Mouse (Mus musculus) forelimb bud, embryonic 11.5 days (tissue): ENCODE data around the gene Inka2.
A peak's percentile ranks its signal among the peaks of the same experiment; 100 is the strongest.

Experiments
- DNase-seq: peaks from one replicate; pipeline ENCODE4 v3.0.0-alpha.2; 2012; ENCODE audit warnings: low read depth, low spot score

Gene Inka2

DNA sequence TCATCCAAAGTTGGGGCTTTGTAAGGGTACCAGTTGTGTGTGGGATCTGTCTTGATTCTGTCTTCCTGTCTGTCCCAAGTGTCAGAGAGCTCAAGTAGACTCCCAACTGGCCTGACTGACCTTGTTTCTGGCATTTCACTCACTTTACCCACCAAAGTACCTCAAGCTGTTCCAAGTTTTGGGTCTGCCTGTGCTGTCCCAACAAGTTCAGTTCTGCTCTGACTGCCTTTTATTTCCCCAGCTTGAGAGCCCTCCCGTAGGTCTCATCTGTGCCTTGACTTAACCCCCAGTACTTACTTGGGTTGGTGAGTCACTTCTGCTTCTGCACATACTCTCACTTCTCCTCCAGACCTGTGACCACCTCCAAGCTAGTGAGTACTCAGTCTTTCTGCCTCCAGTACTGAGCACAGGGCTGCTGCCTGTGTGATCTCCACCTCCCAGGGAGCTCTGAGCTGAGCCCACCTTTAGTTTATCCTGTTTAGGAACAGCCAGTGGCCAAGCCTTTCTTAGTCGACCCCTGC lies 17.3 kb downstream of the Inka2 start:
- no peak for DNase-seq

DNA sequence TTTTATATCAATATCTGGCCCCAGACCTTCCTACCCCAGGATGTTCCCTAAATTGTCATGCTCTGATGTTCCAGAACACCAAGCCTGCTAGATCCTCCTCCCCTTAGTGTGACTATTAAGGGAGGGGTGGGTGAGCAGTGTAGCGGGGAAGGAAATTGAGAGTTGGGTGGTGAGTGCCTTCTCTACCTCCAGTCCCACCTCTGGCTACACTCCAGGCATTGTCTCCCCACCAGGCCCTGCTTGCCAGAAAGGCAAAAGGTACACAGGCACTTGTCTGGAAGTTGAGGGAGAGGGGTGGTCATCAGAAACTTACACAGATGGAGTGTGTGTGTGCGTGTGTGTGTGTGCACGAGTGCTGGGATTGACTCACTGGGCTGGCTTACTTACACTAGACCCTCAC lies 18.1 kb downstream of the Inka2 start:
- no peak for DNase-seq

DNA sequence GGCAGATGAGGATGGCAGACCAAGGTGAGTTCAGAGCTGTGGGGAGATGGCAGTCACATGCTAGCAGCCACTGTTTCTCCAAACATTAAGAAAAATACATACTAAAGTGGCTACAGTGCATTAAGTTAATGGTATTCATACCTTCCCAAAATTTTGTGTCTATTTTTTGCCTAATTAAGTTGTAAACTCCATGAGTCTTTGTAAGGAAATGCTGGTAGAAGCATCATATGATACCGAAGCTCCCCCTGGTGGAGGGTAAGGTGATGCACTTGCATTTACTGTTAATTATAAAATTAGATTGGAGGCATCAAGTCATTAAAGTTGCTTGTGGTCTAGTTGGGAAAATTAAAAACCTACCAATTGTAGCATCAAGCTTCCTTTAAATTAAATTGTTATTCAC lies 21.6 kb downstream of the Inka2 start:
- DNase-seq = peak; percentile 40

DNA sequence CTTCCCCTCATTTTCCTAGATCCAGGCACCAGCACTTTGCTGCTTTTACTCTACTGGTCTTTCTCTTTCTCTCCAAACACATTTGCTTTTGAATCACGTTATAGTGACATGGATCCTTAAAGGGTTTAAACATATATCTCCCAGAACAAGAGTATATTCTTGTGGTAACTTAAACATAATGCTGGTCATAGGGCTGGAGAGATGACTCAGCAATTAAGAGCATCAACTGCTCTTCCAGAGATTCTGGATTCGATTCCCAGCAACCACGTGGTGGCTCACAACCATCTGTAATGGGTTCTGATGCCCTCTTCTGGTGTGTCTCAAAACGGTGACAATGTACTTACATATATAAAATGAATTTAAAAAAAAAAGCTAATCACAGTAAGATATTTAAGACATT lies 28.0 kb downstream of the Inka2 start:
- DNase-seq = no peak

DNA sequence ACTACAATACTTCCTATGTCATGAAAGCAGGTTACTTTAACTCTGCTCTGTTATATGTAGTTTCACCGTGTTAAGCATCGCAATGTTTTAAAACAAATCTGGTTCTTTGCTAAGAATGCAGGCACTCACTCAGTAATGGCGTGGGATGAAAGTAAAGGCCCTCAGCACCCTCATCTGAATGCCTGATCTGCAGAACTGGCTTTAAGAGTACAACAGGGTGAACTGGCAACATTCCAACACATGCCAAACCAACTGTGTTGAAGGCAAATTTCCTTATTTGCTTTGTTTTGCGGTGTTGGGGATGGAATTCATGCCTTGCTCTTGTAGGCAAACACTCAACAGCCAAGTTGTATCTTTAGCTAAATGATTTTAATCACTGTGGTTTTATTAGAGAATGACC lies 29.1 kb downstream of the Inka2 start:
- no peak for DNase-seq

DNA sequence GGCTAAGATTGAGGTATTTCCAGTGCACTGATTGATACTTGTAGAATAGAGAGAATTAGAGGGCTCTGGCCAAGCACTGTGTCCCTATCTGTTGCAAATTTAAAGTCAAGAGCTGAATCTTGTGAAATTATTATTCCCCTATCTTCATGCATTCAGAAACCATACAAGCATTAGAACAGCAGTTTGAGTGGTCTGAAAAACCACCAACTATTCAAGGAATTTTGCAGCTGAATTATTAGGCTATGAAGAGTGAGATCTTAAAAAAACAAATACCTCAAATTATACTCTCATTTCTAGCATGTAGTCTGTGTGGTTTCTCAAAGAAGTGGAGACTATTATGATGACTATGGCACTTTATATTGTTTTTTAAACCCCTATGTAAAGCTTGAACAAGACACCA lies 30.9 kb downstream of the Inka2 start:
- no peak for DNase-seq

DNA sequence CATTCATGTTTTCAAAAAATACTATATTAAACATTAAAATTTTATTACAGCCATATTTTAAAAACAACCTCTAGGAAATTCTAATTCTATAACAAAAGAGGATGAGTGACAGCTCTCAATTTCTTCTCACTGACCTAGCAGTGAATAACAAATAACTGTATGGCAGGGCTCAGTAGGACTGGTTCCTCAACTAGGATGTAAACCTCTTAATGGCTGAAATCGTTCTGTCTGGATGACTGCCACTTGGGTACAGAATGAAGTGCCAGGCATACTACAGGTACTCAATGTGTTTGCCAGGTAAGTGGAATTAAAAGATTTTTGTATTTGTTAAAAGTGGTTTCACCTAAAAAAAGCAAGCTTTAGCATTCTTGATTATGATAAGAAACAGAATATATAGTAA lies 31.7 kb downstream of the Inka2 start:
- DNase-seq = no peak

DNA sequence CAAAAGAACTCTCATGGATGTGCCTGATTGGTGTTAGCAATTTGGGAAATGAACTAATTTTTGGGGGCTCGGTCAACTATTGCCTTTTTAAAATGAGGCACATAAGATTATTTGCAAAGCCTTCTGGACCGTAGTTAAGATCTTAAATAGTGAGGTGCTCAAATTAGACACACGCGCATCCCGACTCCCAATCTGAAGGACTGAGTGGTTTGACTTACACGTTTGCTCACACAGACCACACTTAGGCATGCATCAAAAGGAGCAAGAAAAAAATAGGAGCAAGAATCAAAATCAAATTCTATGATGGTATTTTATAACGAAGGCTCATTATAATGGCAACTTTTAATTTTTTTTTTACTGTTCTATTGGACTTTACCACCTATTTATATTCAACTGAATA lies 32.7 kb downstream of the Inka2 start:
- DNase-seq = no peak

DNA sequence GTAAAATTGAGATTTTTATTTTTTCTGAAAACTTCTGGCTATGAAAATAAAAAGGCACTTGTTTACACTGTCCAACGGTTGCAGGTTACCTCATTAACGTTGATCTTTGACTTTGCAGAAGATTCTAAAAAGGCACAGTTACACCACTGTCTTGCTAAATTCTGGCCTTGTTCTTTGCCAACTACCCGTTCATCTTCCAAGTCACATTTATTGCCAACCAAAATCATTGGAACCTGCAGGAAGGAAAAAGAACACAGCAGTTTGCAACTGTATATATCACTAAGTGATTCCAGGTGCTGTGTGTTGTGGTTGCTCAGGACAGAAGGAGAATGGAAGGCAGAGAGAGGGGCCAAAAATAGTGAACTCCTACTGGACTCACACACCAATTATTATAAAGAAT lies 33.3 kb downstream of the Inka2 start:
- DNase-seq = no peak

DNA sequence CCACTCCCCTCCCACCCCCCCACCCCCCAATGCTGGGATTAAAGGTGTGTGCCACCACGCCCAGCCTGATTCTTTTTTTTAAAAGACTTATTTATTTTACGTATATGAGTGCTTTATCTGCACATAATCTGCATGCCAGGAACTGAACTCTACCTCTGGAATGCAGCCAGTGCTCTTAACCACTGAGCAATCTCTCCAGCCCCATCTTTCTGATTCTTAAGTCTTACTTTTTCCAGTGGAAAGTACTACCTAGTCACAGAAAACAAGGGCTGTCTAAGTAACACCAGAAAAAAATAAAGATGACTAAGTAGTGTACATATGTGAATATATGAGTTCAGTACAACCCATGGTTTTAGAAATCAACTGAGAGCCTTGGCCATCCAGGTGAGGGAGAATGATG lies 42.1 kb downstream of the Inka2 start:
- DNase-seq = no peak

DNA sequence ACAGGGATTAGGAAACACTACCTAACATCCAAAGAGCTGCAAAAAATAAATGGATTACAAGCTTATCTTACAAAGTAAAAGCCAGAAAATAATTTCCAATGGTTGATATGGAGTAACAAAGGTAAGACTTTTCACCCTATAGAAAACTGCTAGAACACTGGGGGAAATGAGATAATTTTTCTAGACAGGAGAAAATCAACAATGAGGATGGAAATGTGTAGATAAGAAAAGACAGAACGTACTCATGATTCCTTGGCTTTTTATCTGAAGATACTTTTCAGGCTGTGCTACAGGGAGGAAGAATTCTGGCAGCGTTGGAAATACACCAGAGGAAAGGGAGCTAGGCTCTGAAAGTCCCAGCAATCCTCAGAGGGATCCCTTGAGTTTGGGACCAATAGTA lies 46.4 kb downstream of the Inka2 start:
- DNase-seq = no peak

DNA sequence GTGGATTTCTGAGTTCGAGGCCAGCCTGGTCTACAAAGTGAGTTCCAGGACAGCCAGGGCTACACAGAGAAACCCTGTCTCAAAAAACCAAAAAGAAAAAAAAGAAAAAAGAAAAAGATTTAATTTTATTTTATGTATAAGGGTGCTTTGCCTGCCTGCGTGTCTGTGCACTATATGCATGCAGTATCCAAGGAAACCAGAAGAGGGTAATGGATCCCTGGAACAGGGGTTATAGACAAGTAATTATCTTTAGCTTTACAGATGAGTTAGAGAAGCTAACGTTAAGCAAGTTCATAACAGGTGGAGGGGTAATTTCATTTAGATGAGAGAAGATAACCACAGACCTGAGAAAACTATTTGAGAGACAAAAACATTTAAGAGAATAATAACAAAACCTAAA lies 49.8 kb downstream of the Inka2 start:
- DNase-seq = no peak

DNA sequence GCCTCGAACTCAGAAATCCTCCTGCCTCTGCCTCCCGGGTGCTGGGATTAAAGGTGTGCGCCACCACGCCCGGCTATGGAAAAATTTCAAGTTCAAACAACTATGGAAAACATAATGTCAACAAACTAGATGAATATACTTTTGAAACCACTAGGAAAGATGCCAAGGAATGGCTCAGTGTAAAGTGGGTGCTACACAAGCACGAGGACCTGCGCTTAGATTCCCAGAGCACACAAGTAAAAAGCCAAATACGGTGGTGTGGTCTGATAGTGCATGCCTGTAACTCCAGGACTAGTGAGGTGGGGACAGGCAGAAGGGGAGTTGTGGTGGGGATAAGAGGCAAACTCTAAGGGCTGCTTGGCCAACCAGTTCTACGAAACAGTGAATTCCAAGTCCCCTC lies 50.7 kb downstream of the Inka2 start:
- DNase-seq = no peak

DNA sequence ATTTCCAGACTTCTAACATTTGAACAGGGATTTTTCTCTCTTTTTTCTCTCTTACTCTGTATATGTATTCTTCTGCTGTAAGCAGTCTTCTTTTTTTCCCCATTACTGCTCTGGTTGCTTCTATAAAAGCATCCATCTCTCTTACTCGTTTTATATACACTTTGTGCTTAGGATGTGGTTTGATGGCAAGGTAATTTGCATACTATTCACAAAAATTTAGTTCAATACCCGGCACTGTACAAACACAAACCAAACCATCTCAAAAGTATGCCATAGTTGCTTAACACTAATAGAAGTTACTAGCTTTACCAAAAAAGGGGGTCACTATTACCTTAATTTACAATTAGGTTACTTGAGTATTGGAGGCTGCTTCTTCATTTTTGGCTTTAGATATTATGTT lies 52.1 kb downstream of the Inka2 start:
- DNase-seq = no peak

DNA sequence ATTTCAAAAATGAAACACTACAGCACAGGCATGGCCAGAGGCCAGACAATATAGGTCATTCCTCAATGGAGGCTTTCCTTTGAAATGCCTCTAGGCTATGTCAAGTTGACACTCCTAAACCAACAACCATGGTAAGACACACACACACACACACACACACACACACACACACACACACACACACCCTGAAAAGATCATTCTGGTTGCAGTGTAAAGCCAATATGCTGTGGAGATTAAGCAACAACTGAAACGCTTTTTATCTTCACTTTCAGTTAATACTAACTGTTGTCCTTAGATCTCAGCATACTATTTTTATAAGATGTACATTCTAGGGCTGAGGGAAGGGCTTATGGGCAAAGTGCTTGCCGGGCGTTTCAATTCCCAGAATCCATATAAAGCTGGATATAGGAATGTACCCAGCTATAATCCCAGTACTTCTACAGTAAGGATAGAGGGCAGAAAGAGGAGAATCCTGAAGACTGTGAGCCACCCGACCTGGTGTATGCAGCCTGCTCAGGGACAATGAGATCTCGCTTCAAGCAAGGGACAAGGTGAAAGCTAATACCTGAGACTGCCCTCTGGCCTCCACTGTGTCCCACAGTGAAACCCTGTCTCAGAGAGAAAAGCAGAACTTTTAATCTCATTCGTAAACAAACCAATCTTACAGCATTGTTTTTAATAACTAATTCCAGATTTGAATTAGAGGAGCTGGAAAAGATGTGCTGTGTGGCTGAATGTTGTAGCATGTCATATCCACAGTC lies 53.1 kb downstream of the Inka2 start:
- no peak for DNase-seq

DNA sequence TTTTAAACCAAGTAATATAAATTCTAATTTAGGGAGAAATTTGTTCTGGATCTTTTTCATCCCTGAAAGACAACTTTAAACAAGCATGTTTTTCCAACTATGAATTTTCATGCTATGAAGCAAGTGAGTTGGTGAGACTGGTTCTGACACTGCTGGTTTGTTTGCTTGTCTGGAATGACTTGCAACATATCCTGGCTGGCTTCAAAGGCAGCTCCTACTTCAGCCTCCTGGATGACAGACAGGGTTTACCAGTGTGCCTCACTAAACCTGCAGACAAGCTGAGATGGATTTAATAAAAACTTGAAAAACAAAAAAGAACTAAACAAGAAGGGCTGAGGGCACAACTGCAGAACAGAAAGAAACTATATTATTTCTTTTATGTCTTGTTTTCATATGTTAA lies 53.7 kb downstream of the Inka2 start:
- DNase-seq = no peak

DNA sequence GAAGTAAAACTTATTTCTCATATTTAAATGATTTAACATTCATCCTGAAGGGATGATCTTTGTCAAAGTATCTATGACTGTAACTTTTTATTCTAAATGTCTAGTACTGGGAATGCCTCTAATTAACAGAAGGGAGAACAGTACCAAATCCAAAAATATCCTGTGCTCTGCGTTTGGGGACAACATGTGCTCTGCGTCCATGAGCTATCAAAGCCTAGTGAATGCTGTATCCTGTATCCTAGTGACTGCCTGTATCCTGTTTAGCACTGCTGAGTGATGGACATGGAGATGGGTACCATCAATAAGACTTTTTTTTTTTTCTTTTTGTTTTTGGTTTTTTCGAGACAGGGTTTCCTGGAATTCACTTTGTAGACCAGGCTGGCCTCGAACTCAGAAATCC lies 54.3 kb downstream of the Inka2 start:
- no peak for DNase-seq

DNA sequence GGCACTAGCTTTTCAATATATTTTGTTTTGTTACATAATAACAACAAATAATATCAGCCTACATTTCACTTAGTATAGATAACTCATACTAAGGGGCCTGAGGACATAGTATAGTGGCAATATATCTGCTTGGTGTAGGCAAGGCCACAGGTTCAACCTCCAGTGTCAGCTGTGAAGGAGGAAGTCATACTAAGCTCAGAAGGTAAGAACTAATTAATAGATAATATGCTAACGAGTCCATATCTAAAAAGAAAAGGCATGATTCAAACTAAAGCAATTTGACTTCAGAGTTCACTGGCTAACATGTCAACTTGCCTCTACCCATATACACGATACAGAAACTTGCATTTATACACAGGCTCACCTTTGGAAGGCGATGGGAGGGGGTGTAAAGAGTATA lies 55.7 kb downstream of the Inka2 start:
- DNase-seq = no peak

DNA sequence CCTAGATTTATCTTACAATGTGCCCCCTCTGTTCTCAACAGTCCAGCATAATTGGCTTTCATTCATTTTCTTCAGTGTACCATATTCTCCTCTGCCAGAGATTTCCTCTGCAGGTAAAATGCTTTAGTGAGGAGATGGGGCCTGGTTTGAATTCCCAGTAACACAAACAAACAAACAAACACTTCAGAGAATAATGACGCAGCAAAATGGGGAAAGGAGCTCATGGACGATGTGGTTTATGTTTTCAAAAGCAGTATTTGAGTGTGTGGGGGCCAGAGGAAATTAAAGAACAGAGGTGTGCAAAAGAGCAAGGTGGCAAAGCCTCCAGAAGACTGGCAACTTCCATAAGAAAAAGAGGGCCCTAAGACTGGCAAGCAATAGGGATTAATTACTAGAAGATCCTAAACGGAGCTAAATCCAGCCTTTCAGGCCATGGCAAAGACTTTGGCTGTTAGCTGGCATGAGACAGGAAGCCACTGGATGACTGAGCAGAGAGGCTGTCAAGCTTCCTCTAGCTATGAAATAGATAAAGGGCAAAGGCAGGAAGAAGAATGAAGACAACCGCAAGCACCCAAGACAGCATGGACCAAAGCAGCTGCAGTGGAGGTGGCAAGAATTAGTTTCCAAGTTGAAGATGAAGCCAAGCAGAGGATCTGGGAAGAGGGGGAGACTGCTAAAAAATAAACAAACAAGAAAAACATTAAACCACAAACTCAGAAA lies 58.9 kb downstream of the Inka2 start:
- no peak for DNase-seq

DNA sequence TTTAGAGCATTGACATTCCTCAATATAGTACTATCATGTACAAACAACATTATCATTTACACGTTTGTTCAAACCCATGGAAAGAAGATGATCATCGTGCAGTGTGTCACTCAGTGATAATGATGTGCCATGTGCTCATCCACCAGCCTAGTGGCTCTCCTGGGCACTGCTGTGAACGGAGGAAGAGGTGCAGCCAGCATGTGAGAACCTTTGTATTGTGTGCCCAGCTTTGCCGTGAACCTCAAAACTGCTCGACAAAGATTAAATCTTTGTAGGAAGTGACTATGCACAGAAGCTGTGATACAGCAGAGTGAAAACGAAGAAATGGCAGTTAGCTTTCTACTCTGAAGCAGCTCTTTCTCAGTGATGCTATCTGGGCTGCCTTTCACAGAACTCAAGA lies 64.1 kb downstream of the Inka2 start:
- DNase-seq = no peak

DNA sequence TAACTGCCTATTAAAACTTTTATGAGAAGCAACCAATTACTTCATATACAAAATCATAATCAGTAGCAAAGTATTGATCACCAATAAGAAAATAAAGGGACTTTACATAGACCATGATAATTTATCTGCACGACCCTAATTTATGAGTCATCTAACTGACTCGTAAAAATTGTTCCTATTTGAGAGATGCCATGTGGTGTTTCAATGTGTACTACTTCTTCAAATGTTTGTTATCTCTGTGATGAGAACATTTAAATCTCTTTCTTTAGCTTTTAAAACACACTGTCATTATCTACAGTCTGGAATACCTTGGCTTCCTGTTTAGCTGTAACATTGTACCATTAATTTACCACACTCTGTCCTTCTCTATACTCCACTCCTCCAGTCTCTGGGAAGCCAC lies 65.0 kb downstream of the Inka2 start:
- no peak for DNase-seq
